Mouse (Mus musculus) embryonic facial prominence, embryonic 12.5 days (tissue): ENCODE measurements around the gene Trim7. TPM values are rescaled to one million over a fixed set of nuclear protein-coding genes. Genes with fewer than 3 reads are reported as not detected.
"Not testable (repeated sequence)": the region's sequence is repeated elsewhere in the genome, so short reads cannot be mapped to it uniquely, and the experiment has no call there.

ENCODE experiments used
- ATAC-seq: fragments of 200-750 bp; cut with Nextera tagmentation; 2 replicates; pipeline ENCODE4 v1.8.0; 2017; ENCODE audit not compliant: insufficient number of reproducible peaks, insufficient read depth, low FRiP score, low TSS enrichment
- H3K27ac ChIP-seq: fragments of 300-500 bp; sonication (generic); 2 replicates; pipeline ENCODE4 v1.5.1; 2016; ENCODE audit warnings: mild to moderate bottlenecking
- H3K27me3 ChIP-seq: fragments of 300-500 bp; sonication (generic); 2 replicates; pipeline ENCODE4 v1.6.1; 2016; ENCODE audit warnings: mild to moderate bottlenecking, moderate library complexity
- H3K36me3 ChIP-seq: fragments of 300-500 bp; sonication (generic); 2 replicates; pipeline ENCODE4 v1.6.1; 2016; ENCODE audit warnings: mild to moderate bottlenecking
- H3K4me1 ChIP-seq: fragments of 300-500 bp; sonication (generic); 2 replicates; pipeline ENCODE4 v1.6.1; 2016
- H3K4me2 ChIP-seq: fragments of 300-500 bp; sonication (generic); replicated peaks from 2 replicates; pipeline ENCODE4 v1.6.1; 2016; ENCODE audit warnings: mild to moderate bottlenecking, moderate library complexity
- H3K4me3 ChIP-seq: fragments of 300-500 bp; sonication (generic); 2 replicates; pipeline ENCODE4 v1.5.1; 2016; ENCODE audit warnings: mild to moderate bottlenecking
- H3K9ac ChIP-seq: fragments of 300-500 bp; sonication (generic); 2 replicates; pipeline ENCODE4 v1.6.1; 2016; ENCODE audit warnings: mild to moderate bottlenecking, moderate library complexity
- H3K9me3 ChIP-seq: fragments of 300-500 bp; sonication (generic); 2 replicates; pipeline ENCODE4 v1.6.1; 2016; ENCODE audit warnings: mild to moderate bottlenecking, moderate library complexity
- WGBS: fragments of 180-500 bp; shearing (Covaris S2); methylation state at CpG from one replicate; pipeline ENCODE4 v1.1.7; 2016; 5-methylcytosine and 5-hydroxymethylcytosine counted together
- polyA plus RNA-seq: library from polyadenylated mRNA; unstranded; fragments of >200 nt; fragmentation: Nextera tagmentation; extraction: Ambion mirVana; gene quantifications from 2 replicates; pipeline ENCODE4 v1.2.1, GENCODE M21; 2016

Trim7 gene
- polyA plus RNA-seq, 1 experiment from 2014 or later: 0.65 TPM

DNA sequence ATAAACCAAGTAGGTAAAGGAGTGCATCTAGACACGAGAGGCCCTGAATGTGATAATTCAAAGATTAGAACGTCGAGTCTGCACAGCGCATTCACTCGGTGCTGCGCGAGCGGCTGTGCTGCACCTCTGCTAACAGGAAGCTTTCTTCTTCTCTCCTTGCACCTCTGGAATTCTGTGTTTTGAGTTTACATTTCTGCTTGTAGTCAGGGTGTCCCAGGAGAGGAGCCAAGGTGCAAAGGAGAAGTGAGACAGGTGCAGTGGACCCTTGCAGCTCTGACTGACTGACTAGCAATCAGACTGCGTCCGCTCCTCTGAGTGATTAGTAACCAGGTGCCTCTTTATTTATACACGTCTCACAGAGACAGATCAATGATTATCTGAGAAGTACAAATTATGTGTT, 17.3 kb downstream of the Trim7 start:
- H3K9me3 ChIP-seq: no peaks in the 10 kb centered on the region
- H3K9ac ChIP-seq: no peak overlapping the region
- no peak for ATAC-seq
- 0 out of 2 replicates have a peak, but pooled peaks cover 4% of the 10 kb centered on the region for H3K4me1 ChIP-seq
- no peak overlapping the region for H3K4me2 ChIP-seq
- H3K36me3 ChIP-seq: no peaks in the 10 kb centered on the region
- 83% methylated on average over 11 of the region's 11 CpGs for WGBS
- H3K27me3 ChIP-seq: peaks cover 11% of the 10 kb centered on the region; the same call in 1 of the 2 replicates
- H3K4me3 ChIP-seq: no peak overlapping the region
- H3K27ac ChIP-seq: no peak overlapping the region

DNA sequence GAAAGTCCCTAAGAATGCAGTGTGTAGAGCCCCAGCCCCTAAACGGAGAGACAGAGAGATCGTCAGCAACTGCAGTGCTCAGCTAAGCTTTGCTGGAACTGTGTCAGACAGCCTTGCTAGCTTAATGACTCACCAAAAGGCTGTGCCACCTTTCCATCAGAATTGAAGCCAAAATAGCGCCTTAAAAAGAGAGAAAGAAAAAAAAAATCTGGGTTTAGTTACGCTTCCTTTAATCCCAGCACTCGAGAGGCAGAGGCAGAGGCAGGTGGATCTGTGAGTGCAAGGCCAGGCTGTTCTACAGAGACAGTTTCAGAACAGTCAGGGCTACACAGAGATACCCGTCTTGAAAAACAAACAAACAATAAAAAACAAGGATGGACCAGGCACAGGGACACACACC, 18.4 kb downstream of the Trim7 start:
- WGBS: 56% methylated on average over 6 of the region's 6 CpGs
- Histone ChIP-seq H3K4me1 (no peaks in the 10 kb centered on the region), H3K36me3 (no peaks in the 10 kb centered on the region), H3K4me2 (no peak overlapping the region), H3K27ac (no peak overlapping the region), H3K27me3 (peaks cover 12% of the 10 kb centered on the region), H3K9me3 (no peaks in the 10 kb centered on the region), H3K4me3 (no peak overlapping the region), H3K9ac (no peak overlapping the region)
- ATAC-seq: no peak

DNA sequence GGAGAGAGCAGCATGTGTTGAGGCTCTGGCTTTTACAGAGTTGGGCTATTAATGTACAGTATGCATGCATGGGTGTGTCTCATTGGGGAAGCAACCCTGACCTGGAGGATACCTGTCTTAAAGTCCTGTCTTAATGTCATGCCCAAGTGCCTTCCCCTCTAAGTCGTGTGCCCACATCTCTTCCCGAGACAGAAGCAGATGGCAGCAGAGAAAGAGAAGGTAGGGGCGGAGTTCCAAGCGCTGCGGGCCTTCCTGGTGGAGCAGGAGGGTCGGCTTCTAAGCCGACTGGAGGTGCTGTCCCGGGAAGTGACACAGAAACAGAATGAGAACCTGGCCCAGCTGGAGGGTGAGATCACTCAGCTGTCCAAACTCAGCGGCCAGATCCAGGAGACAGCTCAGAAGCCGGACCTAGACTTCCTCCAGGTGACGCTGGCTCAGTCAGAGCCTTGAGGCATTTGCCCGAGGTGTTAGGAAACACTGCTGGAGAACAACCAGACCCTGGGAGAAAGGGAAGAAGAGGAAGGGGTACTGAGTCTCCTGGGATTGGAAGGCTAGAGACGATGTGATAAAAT, 19.4 kb downstream of the Trim7 start:
- ATAC-seq: no peak
- Histone ChIP-seq H3K27ac (no peak overlapping the region), H3K9me3 (no peaks in the 10 kb centered on the region), H3K9ac (no peak overlapping the region), H3K4me2 (no peak overlapping the region), H3K4me3 (no peak overlapping the region), H3K27me3 (peaks cover 15% of the 10 kb centered on the region), H3K36me3 (no peaks in the 10 kb centered on the region), H3K4me1 (no peaks in the 10 kb centered on the region)
- WGBS: 37% methylated on average over 13 of the region's 13 CpGs

DNA sequence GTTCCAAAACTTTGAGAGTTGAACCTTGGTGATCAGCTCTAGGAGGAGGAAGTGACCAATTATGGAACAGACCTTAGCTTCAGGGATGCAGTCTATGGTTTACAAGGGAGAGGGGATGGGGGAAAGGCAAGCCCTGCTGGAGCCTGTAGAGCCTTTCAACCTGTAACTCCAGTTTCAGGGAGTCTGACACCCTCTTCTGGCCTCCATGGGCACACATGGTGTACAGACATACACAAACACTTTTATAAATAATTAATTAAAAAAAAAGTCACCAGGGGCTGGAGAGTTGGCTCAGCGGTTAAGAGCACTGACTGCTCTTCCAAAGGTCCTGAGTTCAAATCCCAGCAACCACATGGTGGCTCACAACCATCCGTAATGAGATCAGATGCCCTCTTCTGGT, 20.4 kb downstream of the Trim7 start:
- not testable (repeated sequence) for ATAC-seq, H3K9ac ChIP-seq, H3K4me1 ChIP-seq, H3K4me3 ChIP-seq, H3K36me3 ChIP-seq, H3K4me2 ChIP-seq, H3K9me3 ChIP-seq, H3K27ac ChIP-seq
- H3K27me3 ChIP-seq: peaks cover 15% of the 10 kb centered on the region
- WGBS: 80% methylated on average over 2 of the region's 2 CpGs

DNA sequence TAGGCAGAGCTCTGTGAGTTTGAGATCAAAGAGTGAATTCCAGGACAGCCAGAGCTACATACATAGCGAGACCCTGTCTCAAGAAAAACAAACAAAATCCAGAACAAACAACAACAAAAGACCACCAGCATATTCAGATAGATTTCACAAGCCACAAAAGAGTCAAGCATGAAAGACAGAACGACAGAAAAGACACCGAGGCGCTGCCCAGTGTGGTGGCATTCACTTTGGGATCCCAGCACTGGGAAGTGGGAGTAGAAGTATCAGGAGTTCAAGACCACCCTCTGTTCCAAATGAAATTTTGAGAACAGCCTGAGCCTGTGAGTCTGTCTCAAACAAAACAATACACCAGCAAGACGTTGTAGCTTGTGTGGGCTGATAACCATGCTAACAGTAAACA, 20.9 kb downstream of the Trim7 start:
- H3K36me3 ChIP-seq: no peaks in the 10 kb centered on the region
- no peak for ATAC-seq
- no peaks in the 10 kb centered on the region for H3K9me3 ChIP-seq
- no peak overlapping the region for H3K4me3 ChIP-seq
- no peaks in the 10 kb centered on the region for H3K4me1 ChIP-seq
- H3K27me3 ChIP-seq: peaks cover 15% of the 10 kb centered on the region
- H3K9ac ChIP-seq: no peak overlapping the region
- H3K27ac ChIP-seq: no peak overlapping the region
- 63% methylated on average over 5 of the region's 5 CpGs for WGBS
- no peak overlapping the region for H3K4me2 ChIP-seq

DNA sequence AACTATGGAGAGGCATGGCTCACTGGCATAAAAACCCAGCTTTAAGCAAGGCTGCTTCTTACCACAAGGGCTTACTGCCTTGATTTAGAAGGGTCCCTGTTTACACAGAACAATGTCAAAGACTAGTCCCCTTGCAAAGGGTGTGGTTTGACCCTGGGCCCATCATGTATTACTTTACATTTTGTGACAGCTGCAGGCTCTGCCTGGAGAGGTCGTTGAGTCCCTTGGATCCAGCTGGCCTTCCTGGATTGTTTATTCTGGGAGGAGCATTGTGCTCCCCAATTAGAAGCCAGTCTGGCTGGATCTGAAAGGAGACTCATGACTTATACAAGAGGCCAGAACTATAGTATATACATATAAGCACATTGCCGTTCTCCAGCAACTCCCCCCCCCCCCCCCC, 24.3 kb downstream of the Trim7 start:
- 47% methylated on average over 2 of the region's 2 CpGs for WGBS
- Histone ChIP-seq H3K36me3 (no peaks in the 10 kb centered on the region), H3K27me3 (peaks cover 15% of the 10 kb centered on the region), H3K9ac (no peak overlapping the region), H3K9me3 (no peaks in the 10 kb centered on the region), H3K4me3 (no peak overlapping the region), H3K4me2 (no peak overlapping the region), H3K4me1 (0 out of 2 replicates have a peak, but pooled peaks cover 9% of the 10 kb centered on the region), H3K27ac (no peak overlapping the region)
- no peak for ATAC-seq

DNA sequence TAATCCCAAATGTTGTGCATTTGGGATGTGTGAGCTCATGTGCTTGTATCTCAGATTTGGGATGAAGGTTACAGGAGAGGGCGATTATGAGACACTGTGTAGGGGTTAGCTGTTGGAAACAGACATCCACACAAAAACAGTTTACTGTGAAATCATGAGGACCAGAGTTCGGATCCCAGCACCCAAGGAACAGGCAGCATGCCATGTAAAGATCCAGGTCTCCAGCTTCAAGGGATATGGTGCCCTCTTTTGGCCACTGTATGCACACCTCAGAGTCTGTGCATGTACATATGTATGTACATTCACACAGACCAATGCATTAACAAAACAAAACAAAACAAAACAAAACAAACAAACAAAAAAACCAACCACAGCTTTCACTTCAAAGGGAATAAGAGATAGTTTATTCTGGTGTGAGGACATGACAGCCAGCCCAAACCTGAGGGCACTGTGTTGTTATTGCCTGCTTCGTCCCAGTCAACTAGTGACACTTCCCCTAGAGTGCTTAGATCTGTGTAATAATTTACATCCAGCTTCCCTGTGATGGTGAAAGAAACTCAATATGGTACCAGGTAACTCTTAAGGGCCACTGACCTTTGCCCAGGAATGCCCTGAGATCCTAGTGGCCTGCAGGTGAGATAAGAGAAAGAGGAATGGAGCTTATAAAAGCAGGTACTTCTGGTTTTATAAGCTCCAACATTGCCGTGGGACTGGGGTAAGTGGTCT, 25.5 kb downstream of the Trim7 start:
- 0 out of 2 replicates have a peak, but pooled peaks cover 9% of the 10 kb centered on the region for H3K4me1 ChIP-seq
- no peaks in the 10 kb centered on the region for H3K9me3 ChIP-seq
- no peaks in the 10 kb centered on the region for H3K36me3 ChIP-seq
- H3K27me3 ChIP-seq: peaks cover 15% of the 10 kb centered on the region
- H3K9ac ChIP-seq: no peak overlapping the region
- ATAC-seq: no peak
- no peak overlapping the region for H3K27ac ChIP-seq
- H3K4me3 ChIP-seq: no peak overlapping the region
- WGBS: 83% methylated on average over 4 of the region's 4 CpGs
- H3K4me2 ChIP-seq: no peak overlapping the region

DNA sequence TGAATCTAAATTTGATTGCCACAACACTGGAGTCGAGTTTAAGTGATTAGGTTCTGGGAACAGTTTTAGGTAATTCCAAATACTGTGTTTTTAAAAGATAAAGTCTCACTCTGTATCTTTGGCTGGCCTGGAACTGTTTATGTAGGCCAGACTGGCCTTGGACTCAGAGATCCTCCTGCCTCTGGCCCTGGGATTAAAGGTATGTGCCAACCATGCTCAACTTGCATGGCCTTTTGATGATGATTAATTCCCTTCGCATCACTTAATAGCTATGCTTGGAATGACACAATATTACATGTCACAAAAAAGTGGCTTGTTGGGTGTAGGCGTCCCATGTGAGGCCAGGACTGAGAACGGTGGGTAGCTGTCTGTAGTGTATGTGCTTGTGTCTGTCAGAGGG, 26.2 kb downstream of the Trim7 start:
- peak overlapping the region; percentile 87; the same call in 1 of the 2 replicates for H3K4me2 ChIP-seq

DNA sequence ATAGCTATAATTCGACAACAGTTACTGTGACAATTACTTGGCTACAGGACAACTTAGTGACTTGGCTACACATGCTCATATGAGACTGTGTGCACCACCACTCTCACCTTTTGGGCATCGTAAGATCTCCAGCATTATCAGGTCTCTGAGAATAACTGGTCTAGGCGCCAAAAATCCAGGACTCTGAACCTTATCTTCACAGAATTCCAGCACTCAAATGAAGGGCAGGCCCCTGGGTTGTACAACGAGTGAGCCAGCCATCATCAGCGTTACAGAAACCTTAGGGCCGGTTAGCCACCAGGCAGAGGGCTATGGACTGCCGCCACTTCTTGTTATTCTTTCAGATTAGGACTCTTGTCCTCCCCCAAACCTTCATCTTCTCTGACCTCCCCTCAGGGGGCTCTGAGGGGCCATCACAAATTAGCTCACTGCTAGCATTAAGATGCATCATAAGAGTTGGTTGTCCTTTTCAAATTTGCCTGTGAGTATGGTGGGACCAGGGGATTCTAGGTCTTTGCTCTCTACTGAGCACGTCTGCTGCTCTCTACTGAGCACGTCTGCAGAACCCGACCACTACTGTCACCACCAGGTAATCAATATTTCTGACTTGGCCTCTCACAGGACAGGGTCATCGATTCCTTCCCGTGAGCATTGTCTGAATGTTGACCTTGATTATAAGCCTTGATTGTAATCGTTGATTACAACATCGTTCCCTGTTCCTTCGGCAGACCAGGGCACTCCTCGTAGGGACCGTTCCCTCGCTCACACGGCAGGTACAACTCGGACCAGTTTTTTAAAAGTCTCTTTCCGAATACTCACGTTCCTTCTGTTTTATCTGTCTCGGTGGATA, 26.9 kb downstream of the Trim7 start:
- Histone ChIP-seq H3K9ac (peak overlapping the region; percentile 36), H3K4me2 (peak overlapping the region; percentile 87), H3K27ac (no peak overlapping the region), H3K9me3 (no peaks in the 10 kb centered on the region), H3K4me1 (peaks cover 12% of the 10 kb centered on the region; the same call in 1 of the 2 replicates), H3K27me3 (peaks cover 15% of the 10 kb centered on the region), H3K4me3 (peak overlapping the region; percentile 71), H3K36me3 (no peaks in the 10 kb centered on the region)
- no peak for ATAC-seq
- 8% methylated on average over 23 of the region's 23 CpGs for WGBS

More for the DNA sequence above, 26.2 kb downstream of the Trim7 start:
- H3K4me1 ChIP-seq: 0 out of 2 replicates have a peak, but pooled peaks cover 9% of the 10 kb centered on the region
- no peaks in the 10 kb centered on the region for H3K36me3 ChIP-seq
- WGBS: 78% methylated on average over 4 of the region's 4 CpGs
- H3K9ac ChIP-seq: no peak overlapping the region
- no peaks in the 10 kb centered on the region for H3K9me3 ChIP-seq
- H3K27me3 ChIP-seq: peaks cover 15% of the 10 kb centered on the region
- H3K4me3 ChIP-seq: no peak overlapping the region
- no peak for ATAC-seq
- H3K27ac ChIP-seq: no peak overlapping the region

DNA sequence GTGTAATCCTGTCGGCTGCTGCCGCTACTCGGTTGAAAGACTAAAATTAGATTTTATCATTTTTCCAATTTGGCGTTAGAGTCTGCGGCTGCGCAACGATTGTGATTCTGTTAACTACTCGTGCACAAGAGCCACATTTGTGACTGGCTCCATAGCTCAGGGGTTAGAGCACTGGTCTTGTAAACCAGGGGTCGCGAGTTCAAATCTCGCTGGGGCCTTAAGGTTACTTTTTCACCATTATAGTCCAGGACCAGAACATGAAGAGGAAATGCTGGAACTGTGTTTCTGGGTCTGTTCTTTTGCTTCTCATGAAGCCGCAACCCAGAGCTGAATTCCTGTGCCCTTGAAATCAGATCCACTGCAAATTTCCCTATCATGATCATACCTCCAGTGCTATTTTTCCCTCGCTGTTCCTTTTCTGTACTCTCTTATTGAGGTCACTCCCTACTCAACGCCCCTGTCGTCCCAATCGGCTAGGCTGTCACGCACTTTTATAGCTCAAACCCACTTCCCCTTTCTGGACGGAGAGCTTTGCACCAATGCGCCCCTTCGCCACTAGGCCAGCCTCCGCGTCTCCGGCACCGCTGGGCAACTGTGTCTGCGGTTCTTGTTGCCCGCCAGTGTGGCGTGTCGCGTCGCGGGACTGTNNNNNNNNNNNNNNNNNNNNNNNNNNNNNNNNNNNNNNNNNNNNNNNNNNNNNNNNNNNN, 27.7 kb downstream of the Trim7 start:
- H3K36me3 ChIP-seq: no peaks in the 10 kb centered on the region
- H3K4me2 ChIP-seq: peak overlapping the region; percentile 87
- H3K27me3 ChIP-seq: peaks cover 11% of the 10 kb centered on the region
- H3K9ac ChIP-seq: peak overlapping the region; percentile 47
- ATAC-seq: peak; percentile 37; the same call in 1 of the 2 replicates
- peaks cover 20% of the 10 kb centered on the region; the same call in 1 of the 2 replicates for H3K4me1 ChIP-seq
- H3K9me3 ChIP-seq: no peaks in the 10 kb centered on the region
- peak overlapping the region; percentile 71 for H3K4me3 ChIP-seq
- under 1% methylated on average over 31 of the region's 31 CpGs for WGBS
- no peak overlapping the region for H3K27ac ChIP-seq

DNA sequence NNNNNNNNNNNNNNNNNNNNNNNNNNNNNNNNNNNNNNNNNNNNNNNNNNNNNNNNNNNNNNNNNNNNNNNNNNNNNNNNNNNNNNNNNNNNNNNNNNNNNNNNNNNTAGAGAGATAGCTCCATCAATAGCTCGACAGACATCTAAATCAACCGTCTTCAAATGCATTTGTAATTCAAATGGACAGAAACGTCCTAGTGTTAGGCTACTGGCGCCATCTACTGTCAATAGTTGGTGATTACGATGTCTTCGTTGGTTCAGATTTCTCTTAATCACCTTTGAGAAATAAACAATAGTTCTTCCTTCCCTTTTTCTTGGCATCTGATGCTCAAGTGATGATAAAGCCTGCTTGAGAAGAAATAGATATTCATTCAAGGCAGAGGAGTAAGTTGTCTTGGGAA, 33.1 kb downstream of the Trim7 start:
- Histone ChIP-seq H3K36me3 (no peaks in the 10 kb centered on the region), H3K27me3 (peaks cover 10% of the 10 kb centered on the region; the same call in 1 of the 2 replicates), H3K9me3 (no peaks in the 10 kb centered on the region), H3K4me1 (peaks cover 15% of the 10 kb centered on the region; the same call in 1 of the 2 replicates), H3K4me2 (peak overlapping the region; percentile 87), H3K4me3 (peak overlapping the region; percentile 40; the same call in 1 of the 2 replicates), H3K9ac (no peak overlapping the region), H3K27ac (no peak overlapping the region)
- under 1% methylated on average over 6 of the region's 6 CpGs for WGBS
- ATAC-seq: no peak
